Mouse (Mus musculus) left cerebral cortex, adult 9 months (tissue): ENCODE results near the gene Vmn1r64.
"Not testable (repeated sequence)": the region's sequence is repeated elsewhere in the genome, so short reads cannot be mapped to it uniquely, and the experiment has no call there.

Source experiments
- DNase-seq, 2 experiments: peaks; one replicate each; pipeline ENCODE4 v3.0.0; 2022; ENCODE audit warnings: low spot score in 2 of 2

Gene Vmn1r64

DNA sequence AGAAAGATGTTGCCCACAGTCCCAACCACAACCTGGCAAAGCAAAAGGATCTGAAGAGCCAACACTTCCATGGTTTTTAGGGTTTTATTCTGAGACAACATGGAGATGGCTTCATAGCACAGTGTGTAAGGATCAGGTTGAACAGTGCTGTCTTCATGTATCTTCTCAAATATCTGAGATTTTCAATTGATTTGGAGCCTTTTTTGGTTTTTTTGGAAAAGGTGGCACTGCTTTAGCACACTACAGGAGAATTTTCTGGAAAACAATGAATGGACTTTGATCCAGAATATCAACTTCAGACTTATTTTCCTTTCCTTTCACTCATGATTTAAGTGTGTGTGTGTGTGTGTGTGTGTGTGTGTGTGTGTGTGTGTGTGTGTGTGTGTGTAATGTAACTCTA is at the start of gene Vmn1r64:
Vmn1r64 (minus strand) TSS at position 101 of the 400 bp plus-strand sequence.
- DNase-seq = no peak

DNA sequence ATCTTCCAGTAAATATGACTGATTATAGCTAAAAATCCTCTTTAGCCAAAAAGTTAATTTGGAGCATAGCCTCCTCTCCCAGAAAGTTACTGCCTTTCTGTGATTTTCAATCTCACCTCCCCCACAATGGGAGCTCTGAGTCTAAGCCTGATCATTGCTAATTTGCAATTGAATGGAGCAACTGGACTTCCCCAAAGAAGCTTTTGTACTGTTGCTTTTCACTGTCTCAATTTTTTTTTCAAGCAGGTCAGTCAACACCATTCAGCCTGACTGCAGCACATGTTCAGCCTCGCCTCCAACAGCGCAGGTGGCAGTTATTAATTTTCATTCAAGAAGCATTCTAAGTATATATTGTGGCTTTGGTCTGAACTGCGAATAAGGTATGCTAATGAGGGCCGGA is 14.9 kb upstream of the Vmn1r64 start:
- no peak for DNase-seq

DNA sequence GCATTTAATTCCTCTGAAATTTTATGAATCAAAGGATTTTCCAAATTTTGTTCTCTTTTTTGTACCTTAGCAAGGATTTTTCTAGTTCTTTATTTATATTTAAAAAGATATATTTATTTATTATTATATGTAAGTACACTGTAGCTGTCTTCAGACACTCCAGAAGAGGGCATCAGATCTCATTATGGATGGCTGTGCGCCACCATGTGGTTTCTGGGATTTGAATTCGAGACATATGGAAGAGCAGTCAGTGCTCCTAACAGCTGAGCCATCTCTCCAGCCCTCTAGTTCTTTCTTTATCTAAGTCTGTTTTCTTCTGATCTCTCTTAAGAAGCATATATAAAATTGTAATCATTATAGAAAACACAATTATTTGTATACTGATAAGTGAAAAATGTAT is 12.9 kb upstream of the Vmn1r64 start:
- not testable (repeated sequence) for DNase-seq
